Mouse (Mus musculus) heart, postnatal 0 days (tissue): Measurements from ENCODE around the gene Sptssb. TPM values are rescaled to one million over a fixed set of nuclear protein-coding genes. Genes with fewer than 3 reads are reported as not detected.

Source experiments
- ATAC-seq: fragments of 200-750 bp; cut with Nextera tagmentation; 2 replicates; pipeline ENCODE4 v1.8.0; 2017; ENCODE audit warnings: low read depth, moderate number of reproducible peaks, moderate library complexity; ENCODE audit not compliant: insufficient read depth
- DNase-seq: peaks from one replicate; pipeline ENCODE4 v3.0.0-alpha.2; 2016; ENCODE audit warnings: low spot score
- H3K27ac ChIP-seq: fragments of 300-500 bp; sonication (generic); 2 replicates; pipeline ENCODE4 v1.5.1; 2014; ENCODE audit warnings: low read depth, mild to moderate bottlenecking
- H3K27me3 ChIP-seq: fragments of 300-500 bp; sonication (generic); 2 replicates; pipeline ENCODE4 v1.6.1; 2014; ENCODE audit warnings: low read length, mixed read lengths; ENCODE audit not compliant: control insufficient read depth, insufficient read depth
- H3K36me3 ChIP-seq: fragments of 300-500 bp; sonication (generic); replicated peaks from 2 replicates; pipeline ENCODE4 v1.6.1; 2014; ENCODE audit warnings: low read length, mixed read lengths; ENCODE audit not compliant: control insufficient read depth, insufficient read depth
- H3K4me1 ChIP-seq: fragments of 300-500 bp; sonication (generic); 2 replicates; pipeline ENCODE4 v1.6.1; 2014; ENCODE audit warnings: antibody characterized with exemption; ENCODE audit not compliant: control insufficient read depth, insufficient read depth
- H3K4me2 ChIP-seq: fragments of 300-500 bp; sonication (generic); 2 replicates; pipeline ENCODE4 v1.6.1; 2014; ENCODE audit warnings: low read depth, mild to moderate bottlenecking, low read length, moderate library complexity
- H3K4me3 ChIP-seq: fragments of 300-500 bp; sonication (generic); 2 replicates; pipeline ENCODE4 v1.5.1; 2014; ENCODE audit warnings: low read depth, low read length
- H3K9ac ChIP-seq: fragments of 300-500 bp; sonication (generic); replicated peaks from 2 replicates; pipeline ENCODE4 v1.6.1; 2014; ENCODE audit warnings: low read depth, low read length, mixed read lengths
- H3K9me3 ChIP-seq: fragments of 300-500 bp; sonication (generic); replicated peaks from 2 replicates; pipeline ENCODE4 v1.6.1; 2016; ENCODE audit warnings: low read length; ENCODE audit not compliant: control insufficient read depth
- CTCF ChIP-seq: IDR thresholded peaks from 2 replicates; pipeline ENCODE4 v1.5.1; 2016; ENCODE audit warnings: antibody characterized with exemption, control low read depth, low read depth
- EP300 ChIP-seq: IDR thresholded peaks from 2 replicates; pipeline ENCODE4 v1.6.1; 2016; ENCODE audit warnings: antibody characterized with exemption, low read depth
- WGBS: fragments of 180-500 bp; shearing (Covaris S2); extraction: QIAGEN DNeasy Blood & Tissue Kit; methylation state at CpG from one replicate; pipeline ENCODE4 v1.1.7; 2014; 5-methylcytosine and 5-hydroxymethylcytosine counted together
- polyA plus RNA-seq: library from polyadenylated mRNA; unstranded; fragments of >200 nt; fragmentation: Nextera tagmentation; extraction: Ambion mirVana; gene quantifications from 2 replicates; pipeline ENCODE4 v1.2.1, GENCODE M21; 2015
- total RNA-seq: library from RNA; depleted of rRNA; stranded (reverse); fragments of >200 nt; gene quantifications from 2 replicates; pipeline ENCODE4 v1.2.3, GENCODE M21; 2014; ENCODE audit warnings: low replicate concordance

Gene Sptssb
- total and polyA plus RNA-seq, 2 experiments from 2014 or later, result 28.7 TPM; not detected in 1

- Histone ChIP-seq H3K9ac (no peak overlapping the region), H3K9me3 (no peaks in the 10 kb centered on the region), H3K36me3 (no peaks in the 10 kb centered on the region), H3K27ac (no peak overlapping the region), H3K4me3 (no peak overlapping the region), H3K4me2 (no peak overlapping the region), H3K27me3 (no peaks in the 10 kb centered on the region), H3K4me1 (no peaks in the 10 kb centered on the region)
- DNase-seq, result no peak
- WGBS, result 81% methylated on average over 7 of the region's 7 CpGs
- TF ChIP-seq CTCF, result no peak
- no peak for TF ChIP-seq EP300
- ATAC-seq, result no peak
Observed at GRCm38 (mm10) chr3:69820614-69821013, 39.1 kb downstream of the Sptssb start.

- no peak overlapping the region for H3K27ac ChIP-seq
- no peaks in the 10 kb centered on the region for H3K36me3 ChIP-seq
- no peaks in the 10 kb centered on the region for H3K4me1 ChIP-seq
- no peaks in the 10 kb centered on the region for H3K27me3 ChIP-seq
- H3K9me3 ChIP-seq, result no peaks in the 10 kb centered on the region
- H3K9ac ChIP-seq, result no peak overlapping the region
- no peak overlapping the region for H3K4me2 ChIP-seq
- WGBS, result 69% methylated on average over 3 of the region's 3 CpGs
- TF ChIP-seq CTCF (no peak), EP300 (no peak)
- ATAC-seq, result no peak
- no peak overlapping the region for H3K4me3 ChIP-seq
- no peak for DNase-seq
Observed at GRCm38 (mm10) chr3:69819851-69820200, 39.9 kb downstream of the Sptssb start.

DNA sequence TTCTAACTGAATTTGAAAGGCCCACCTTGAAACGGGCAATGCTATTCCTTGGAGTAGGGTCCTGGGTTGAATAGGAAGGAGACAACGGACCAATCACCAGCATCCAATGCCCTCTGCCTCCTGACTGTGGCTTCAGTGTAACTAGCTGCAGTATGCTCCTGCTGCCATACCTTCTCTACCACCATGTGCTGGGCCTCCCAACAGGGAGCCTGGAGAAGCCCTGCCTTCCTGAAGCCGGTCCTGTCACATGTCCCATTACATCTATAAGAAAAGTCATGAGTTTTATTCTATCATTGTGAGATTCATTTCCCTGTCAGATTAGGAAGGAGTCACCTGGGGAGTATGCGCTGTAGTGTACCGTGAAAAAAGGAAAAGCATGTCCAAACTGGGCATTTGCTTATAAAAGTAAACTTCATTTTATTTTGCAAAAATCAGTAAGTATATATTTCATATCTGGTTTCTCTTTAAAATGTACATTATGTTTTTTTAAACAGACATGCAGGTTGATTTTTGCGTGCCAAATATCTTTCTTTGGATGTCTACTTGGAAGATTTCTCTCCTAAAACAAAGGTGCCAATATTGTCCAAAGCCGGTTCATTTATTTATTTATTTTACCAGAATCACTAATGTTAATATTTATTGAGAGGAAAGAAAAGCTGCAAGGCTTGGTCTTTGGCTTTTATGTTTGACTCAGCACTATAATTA lies 40.4 kb downstream of the Sptssb start:
- WGBS, result 86% methylated on average over 7 of the region's 7 CpGs
- no peak for ATAC-seq

GRCm38 (mm10) chr3:69818466-69818865 lies 41.3 kb downstream of the Sptssb start:
- WGBS, result 33% methylated on average over 5 of the region's 5 CpGs
- ATAC-seq (no peak), DNase-seq (no peak)
- H3K9ac ChIP-seq, result no peak overlapping the region
- no peak overlapping the region for H3K4me3 ChIP-seq
- no peak overlapping the region for H3K4me2 ChIP-seq
- no peaks in the 10 kb centered on the region for H3K4me1 ChIP-seq
- H3K9me3 ChIP-seq, result no peaks in the 10 kb centered on the region
- H3K36me3 ChIP-seq, result no peaks in the 10 kb centered on the region
- H3K27ac ChIP-seq, result no peak overlapping the region
- TF ChIP-seq CTCF (no peak), EP300 (no peak)
- no peaks in the 10 kb centered on the region for H3K27me3 ChIP-seq

More for the DNA sequence above, 40.4 kb downstream of the Sptssb start:
- Histone ChIP-seq H3K4me2 (no peak overlapping the region), H3K9ac (no peak overlapping the region), H3K4me1 (no peaks in the 10 kb centered on the region), H3K27me3 (no peaks in the 10 kb centered on the region), H3K36me3 (no peaks in the 10 kb centered on the region), H3K27ac (no peak overlapping the region), H3K9me3 (no peaks in the 10 kb centered on the region), H3K4me3 (no peak overlapping the region)
- DNase-seq, result no peak
- TF ChIP-seq CTCF, result no peak
- TF ChIP-seq EP300, result no peak

DNA sequence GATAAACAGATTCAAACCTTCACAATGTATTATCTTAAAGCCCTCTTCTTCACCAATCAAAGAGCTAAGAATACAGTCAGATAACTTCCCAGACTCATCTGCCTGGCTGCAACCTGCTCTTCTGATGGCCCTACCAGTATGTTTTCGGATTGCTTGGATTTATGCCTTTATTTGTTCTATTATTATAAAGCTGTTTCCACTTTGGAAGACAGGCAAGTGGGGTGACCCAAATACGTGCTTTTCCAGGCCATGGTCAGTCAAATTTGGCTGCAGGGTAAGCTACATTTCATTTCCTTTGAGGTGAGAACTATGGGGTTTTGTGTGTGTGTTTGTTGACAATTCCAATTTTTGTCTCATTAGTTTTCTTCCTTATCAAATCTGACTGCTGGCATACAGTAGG lies 43.2 kb downstream of the Sptssb start:
- ATAC-seq (no peak), DNase-seq (no peak)
- Histone ChIP-seq H3K9ac (no peak overlapping the region), H3K4me3 (no peak overlapping the region), H3K9me3 (no peaks in the 10 kb centered on the region), H3K27ac (no peak overlapping the region), H3K36me3 (no peaks in the 10 kb centered on the region), H3K4me2 (no peak overlapping the region), H3K4me1 (no peaks in the 10 kb centered on the region), H3K27me3 (no peaks in the 10 kb centered on the region)
- no peak for TF ChIP-seq CTCF
- TF ChIP-seq EP300, result no peak
- WGBS, result 63% methylated on average over 2 of the region's 2 CpGs
